Mouse (Mus musculus): ENCODE results near the gene Olfr399. TPM values are rescaled to one million over a fixed set of nuclear protein-coding genes. Genes with fewer than 3 reads are reported as not detected.

The Olfr399 gene
- polyA plus RNA-seq (2015; fragmentation: Nextera tagmentation; extraction: Ambion mirVana): not detected in 2 replicates

DNA sequence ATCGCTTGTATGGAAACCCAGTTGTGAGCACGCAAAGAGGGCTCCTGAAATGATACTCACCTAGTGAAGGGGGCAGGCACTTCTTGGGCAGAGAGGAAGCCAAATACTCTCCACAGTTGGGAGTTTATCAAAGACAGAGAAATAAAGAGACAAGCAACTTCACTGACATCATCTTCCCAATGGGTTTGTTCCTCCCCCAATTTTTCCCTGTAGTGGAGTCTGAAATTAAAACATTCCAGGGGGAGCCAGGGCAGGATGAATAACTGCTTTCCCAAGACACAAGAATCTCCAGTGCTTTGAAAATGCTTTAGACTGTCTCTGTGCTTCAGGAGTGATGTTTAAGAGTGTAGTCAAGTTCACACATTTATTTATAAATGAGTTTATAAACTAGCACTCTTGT is at the start of gene Olfr399, which contains the start of gene Olfr139:
Olfr399 (minus strand) TSS at position 165 of the 400 bp plus-strand sequence.
Olfr139 (minus strand) TSS at position 101 of the 400 bp plus-strand sequence.
- H3K27me3 ChIP-seq: no peaks in the 10 kb centered on the region
- no peaks in the 10 kb centered on the region for H3K4me1 ChIP-seq (replicated peaks)
- no peak within 1 kb of the TSS for H3K9ac ChIP-seq
- no peak within 1 kb of the TSS for H3K27ac ChIP-seq (replicated peaks)
- no peaks in the 10 kb centered on the region for H3K36me3 ChIP-seq
- no peak for ATAC-seq (ENCODE audit: low read depth)
- peaks cover 20% of the 10 kb centered on the region for H3K9me3 ChIP-seq
- 68% methylated on average over 2 of the region's 2 CpGs for WGBS
- H3K4me2 ChIP-seq: no peak within 1 kb of the TSS
- no peak within 1 kb of the TSS for H3K4me3 ChIP-seq

DNA sequence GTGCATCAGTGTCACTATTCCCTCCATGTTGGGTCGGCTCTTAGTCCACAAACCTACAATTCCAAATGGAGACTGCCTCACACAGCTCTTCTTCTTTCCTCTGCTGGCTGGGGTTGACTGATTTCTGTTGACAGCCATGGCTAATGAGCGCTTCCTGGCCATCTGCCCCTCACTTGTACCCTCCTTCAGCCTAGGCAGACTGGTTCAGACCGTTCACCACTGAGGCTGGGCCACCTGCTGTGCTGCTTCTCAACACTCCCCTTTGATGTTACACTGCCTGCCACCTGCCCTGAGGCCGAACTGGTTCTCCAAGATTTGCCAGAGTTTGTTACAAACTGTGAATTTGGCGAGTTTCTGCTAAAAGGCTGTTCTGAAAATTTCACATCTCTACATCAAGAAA is 48.7 kb upstream of the Olfr399 start:
- no peak overlapping the region for H3K9ac ChIP-seq
- no peak overlapping the region for H3K4me2 ChIP-seq
- ATAC-seq (ENCODE audit: low read depth): no peak
- no peaks in the 10 kb centered on the region for H3K36me3 ChIP-seq
- no peaks in the 10 kb centered on the region for H3K4me1 ChIP-seq (replicated peaks)
- H3K27ac ChIP-seq (replicated peaks): no peak overlapping the region
- H3K27me3 ChIP-seq: no peaks in the 10 kb centered on the region
- no peak overlapping the region for H3K4me3 ChIP-seq
- WGBS: 36% methylated on average over 5 of the region's 5 CpGs
- H3K9me3 ChIP-seq: peaks cover 18% of the 10 kb centered on the region

GRCm38 (mm10) chr11:74101507-74101906 is 45.1 kb upstream of the Olfr399 start:
- no peak overlapping the region for H3K4me2 ChIP-seq
- no peak for ATAC-seq (ENCODE audit: low read depth)
- no peak overlapping the region for H3K4me3 ChIP-seq
- no peaks in the 10 kb centered on the region for H3K27me3 ChIP-seq
- H3K27ac ChIP-seq (replicated peaks): no peak overlapping the region
- H3K36me3 ChIP-seq: no peaks in the 10 kb centered on the region
- no peak overlapping the region for H3K9ac ChIP-seq
- no peaks in the 10 kb centered on the region for H3K4me1 ChIP-seq (replicated peaks)
- WGBS: 54% methylated on average over 2 of the region's 2 CpGs
- peaks cover 12% of the 10 kb centered on the region; the same call in 1 of the 2 replicates for H3K9me3 ChIP-seq

- Histone ChIP-seq H3K36me3 (no peaks in the 10 kb centered on the region), H3K9me3 (peaks cover 12% of the 10 kb centered on the region; the same call in 1 of the 2 replicates), H3K9ac (no peak overlapping the region), H3K27ac (replicated peaks) (no peak overlapping the region), H3K4me3 (no peak overlapping the region), H3K4me2 (no peak overlapping the region), H3K27me3 (no peaks in the 10 kb centered on the region), H3K4me1 (replicated peaks) (no peaks in the 10 kb centered on the region)
- no peak for ATAC-seq (ENCODE audit: low read depth)
- WGBS: 69% methylated on average over 2 of the region's 2 CpGs
These were observed 44.3 kb upstream of the Olfr399 start for GRCm38 (mm10) chr11:74100724-74101123.

DNA sequence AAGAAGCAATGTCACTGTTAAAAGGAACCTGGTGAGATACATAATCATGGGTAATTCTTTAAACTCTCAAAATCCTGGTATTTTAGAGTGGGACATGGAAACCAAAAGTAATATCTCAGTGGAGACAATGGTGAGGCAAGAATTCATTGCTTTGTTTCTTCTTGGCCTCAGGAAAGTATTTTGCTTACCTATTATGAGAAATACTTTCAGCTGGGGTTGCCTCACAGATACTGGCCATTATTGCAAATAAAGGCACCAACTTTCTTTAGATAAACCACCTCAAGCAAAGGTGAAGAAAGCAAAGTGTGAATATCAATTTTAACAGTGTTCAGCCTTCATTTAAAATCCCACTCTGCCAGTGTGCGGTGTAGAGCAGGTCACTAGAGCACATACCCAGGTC is 13.2 kb upstream of the Olfr399 start, which contains the start of gene Zfp616:
Zfp616 (plus strand) TSS at position 301 of the 400 bp plus-strand sequence.
- ATAC-seq (ENCODE audit: low read depth): no peak
- H3K4me3 ChIP-seq: no peak within 1 kb of the TSS
- no peak within 1 kb of the TSS for H3K4me2 ChIP-seq
- no peak within 1 kb of the TSS for H3K9ac ChIP-seq
- H3K4me1 ChIP-seq (replicated peaks): no peaks in the 10 kb centered on the region
- WGBS: 89% methylated on average over 1 of the region's 1 CpGs
- H3K9me3 ChIP-seq: peaks cover 29% of the 10 kb centered on the region; the same call in 1 of the 2 replicates
- H3K27ac ChIP-seq (replicated peaks): no peak within 1 kb of the TSS
- no peaks in the 10 kb centered on the region for H3K36me3 ChIP-seq
- H3K27me3 ChIP-seq: no peaks in the 10 kb centered on the region

DNA sequence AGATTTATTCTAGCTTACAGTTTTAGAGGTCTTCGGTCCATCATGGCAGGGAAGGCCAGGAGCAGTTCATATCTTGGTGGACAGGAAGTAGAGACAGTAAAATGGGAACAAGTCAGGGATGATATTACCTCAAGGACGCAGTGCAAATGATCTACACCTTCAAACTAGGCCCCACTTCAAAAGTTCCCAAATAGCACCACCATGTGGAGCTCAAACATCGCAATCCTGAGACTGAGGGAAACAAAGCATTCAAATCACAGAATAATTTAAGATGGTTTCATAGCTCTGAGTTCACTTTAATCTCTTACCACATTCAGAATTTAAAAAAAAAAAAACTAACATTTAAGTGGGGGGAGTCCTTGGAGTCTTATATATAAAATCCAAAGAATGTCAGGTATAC is 5.1 kb downstream of the Olfr399 start:
- no peak overlapping the region for H3K27ac ChIP-seq (replicated peaks)

More for the DNA sequence above, 5.1 kb downstream of the Olfr399 start:
- H3K9ac ChIP-seq: no peak overlapping the region
- H3K4me2 ChIP-seq: no peak overlapping the region
- no peaks in the 10 kb centered on the region for H3K36me3 ChIP-seq
- no peak for ATAC-seq (ENCODE audit: low read depth)
- no peaks in the 10 kb centered on the region for H3K4me1 ChIP-seq (replicated peaks)
- no peak overlapping the region for H3K4me3 ChIP-seq
- 72% methylated on average over 3 of the region's 3 CpGs for WGBS
- H3K27me3 ChIP-seq: no peaks in the 10 kb centered on the region
- peaks cover 29% of the 10 kb centered on the region for H3K9me3 ChIP-seq

Other genes starting within 250 kb of the Olfr399 start
- not detected in 2 replicates for gene Olfr392, start 239.6 kb downstream of the Olfr399 start, polyA plus RNA-seq (2015; fragmentation: Nextera tagmentation; extraction: Ambion mirVana)
- gene Olfr393, start 205.2 kb downstream of the Olfr399 start, polyA plus RNA-seq (2015; fragmentation: Nextera tagmentation; extraction: Ambion mirVana): not detected in 2 replicates
- gene Olfr394, start 165.8 kb downstream of the Olfr399 start, polyA plus RNA-seq (2015; fragmentation: Nextera tagmentation; extraction: Ambion mirVana): not detected in 2 replicates
- not detected in 2 replicates for gene Olfr395, start 147.3 kb downstream of the Olfr399 start, polyA plus RNA-seq (2015; fragmentation: Nextera tagmentation; extraction: Ambion mirVana)
- not detected in 2 replicates for gene Olfr23, start 119.9 kb downstream of the Olfr399 start, polyA plus RNA-seq (2015; fragmentation: Nextera tagmentation; extraction: Ambion mirVana)
- gene Olfr397, start 95.8 kb downstream of the Olfr399 start, polyA plus RNA-seq (2015; fragmentation: Nextera tagmentation; extraction: Ambion mirVana): not detected in 2 replicates
- not detected in 2 replicates for gene Olfr398, start 66.2 kb downstream of the Olfr399 start, polyA plus RNA-seq (2015; fragmentation: Nextera tagmentation; extraction: Ambion mirVana)
- not detected in 2 replicates for gene Olfr139, start 64 bp downstream of the Olfr399 start, polyA plus RNA-seq (2015; fragmentation: Nextera tagmentation; extraction: Ambion mirVana)
- gene Zfp616, start 13.3 kb upstream of the Olfr399 start, polyA plus RNA-seq (2015; fragmentation: Nextera tagmentation; extraction: Ambion mirVana): not detected in 2 replicates
- not detected in 2 replicates for gene Olfr401, start 57.1 kb upstream of the Olfr399 start, polyA plus RNA-seq (2015; fragmentation: Nextera tagmentation; extraction: Ambion mirVana)
- not detected in 2 replicates for gene Olfr402, start 96.9 kb upstream of the Olfr399 start, polyA plus RNA-seq (2015; fragmentation: Nextera tagmentation; extraction: Ambion mirVana)
- not detected in 2 replicates for gene Olfr403, start 129.6 kb upstream of the Olfr399 start, polyA plus RNA-seq (2015; fragmentation: Nextera tagmentation; extraction: Ambion mirVana)
- not detected in 2 replicates for gene Olfr43, start 154.8 kb upstream of the Olfr399 start, polyA plus RNA-seq (2015; fragmentation: Nextera tagmentation; extraction: Ambion mirVana)
- not detected in 2 replicates for gene Olfr406, start 203.2 kb upstream of the Olfr399 start, polyA plus RNA-seq (2015; fragmentation: Nextera tagmentation; extraction: Ambion mirVana)
- not detected in 2 replicates for gene Olfr59, start 227.1 kb upstream of the Olfr399 start, polyA plus RNA-seq (2015; fragmentation: Nextera tagmentation; extraction: Ambion mirVana)

Data from neural tube, embryonic 13.5 days (tissue).